Mouse (Mus musculus) liver, embryonic 18 days (tissue): ENCODE measurements around the gene Zfr2. TPM values are rescaled to one million over a fixed set of nuclear protein-coding genes. Genes with fewer than 3 reads are reported as not detected.

ENCODE experiments used
- polyA plus RNA-seq: library from polyadenylated mRNA; depleted of rRNA; stranded (reverse); fragments of >200 nt; gene quantifications from 2 replicates; pipeline ENCODE4 v1.2.3, GENCODE M21; 2012; rRNA removed

Gene Zfr2
- polyA plus RNA-seq, result 1.9 and 2.1 TPM in 2 replicates

DNA sequence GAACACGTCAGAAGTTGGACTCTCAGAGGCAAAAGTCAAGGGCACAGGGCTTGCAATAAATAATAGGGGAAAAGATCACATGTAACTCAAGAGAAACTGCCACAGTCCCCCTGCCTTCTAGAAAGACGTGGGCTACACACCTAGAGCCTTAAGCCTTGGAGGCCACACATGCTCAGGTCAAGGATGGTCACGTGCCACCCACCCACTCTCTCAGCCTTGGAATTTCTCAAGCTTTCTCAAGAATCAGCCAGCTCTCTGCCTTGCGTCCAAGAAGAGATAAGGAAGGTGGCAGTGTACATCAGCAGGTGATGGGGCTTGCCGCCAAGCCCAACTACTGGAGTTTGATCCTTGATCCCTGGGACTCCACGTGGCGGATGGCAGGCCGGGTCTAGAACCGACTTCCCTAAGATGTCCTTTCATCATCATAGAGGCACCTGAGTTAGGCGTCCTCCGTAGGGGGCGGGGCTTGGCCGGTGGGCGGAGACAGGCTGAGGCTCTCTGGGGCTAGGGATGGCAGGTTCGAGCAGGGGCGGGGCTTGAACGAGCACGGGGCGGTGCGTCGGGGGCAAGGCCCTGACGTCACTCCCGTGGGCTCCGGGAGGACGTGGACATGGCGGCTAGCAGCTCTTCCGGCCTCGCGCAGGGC lies at the start of gene Zfr2:
Gene Zfr2 (plus strand): TSS at position 576 of the 646 bp plus-strand sequence.

DNA sequence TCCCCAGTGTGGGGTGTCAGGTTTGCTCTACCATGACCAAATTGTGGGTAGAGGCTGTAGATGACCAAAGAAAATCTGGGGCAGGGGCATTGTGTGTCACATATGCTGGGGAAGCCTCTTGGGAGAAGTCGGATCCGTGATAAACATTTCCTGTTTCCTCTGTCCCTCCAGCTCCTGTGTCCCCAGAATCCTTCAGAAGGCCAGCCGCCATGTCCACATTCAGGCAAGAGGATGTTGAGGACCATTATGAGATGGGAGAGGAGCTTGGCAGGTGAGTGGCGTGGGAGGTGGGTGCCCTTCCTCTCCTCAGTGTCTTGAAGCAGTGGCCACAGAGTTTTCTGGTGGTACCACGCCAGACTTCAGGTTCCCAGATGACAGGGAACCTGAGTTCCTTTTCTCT lies 49.1 kb upstream of the Zfr2 start, which contains the start of gene 4930442H23Rik:
Gene 4930442H23Rik (minus strand): TSS at position 45 of the 400 bp plus-strand sequence.

DNA sequence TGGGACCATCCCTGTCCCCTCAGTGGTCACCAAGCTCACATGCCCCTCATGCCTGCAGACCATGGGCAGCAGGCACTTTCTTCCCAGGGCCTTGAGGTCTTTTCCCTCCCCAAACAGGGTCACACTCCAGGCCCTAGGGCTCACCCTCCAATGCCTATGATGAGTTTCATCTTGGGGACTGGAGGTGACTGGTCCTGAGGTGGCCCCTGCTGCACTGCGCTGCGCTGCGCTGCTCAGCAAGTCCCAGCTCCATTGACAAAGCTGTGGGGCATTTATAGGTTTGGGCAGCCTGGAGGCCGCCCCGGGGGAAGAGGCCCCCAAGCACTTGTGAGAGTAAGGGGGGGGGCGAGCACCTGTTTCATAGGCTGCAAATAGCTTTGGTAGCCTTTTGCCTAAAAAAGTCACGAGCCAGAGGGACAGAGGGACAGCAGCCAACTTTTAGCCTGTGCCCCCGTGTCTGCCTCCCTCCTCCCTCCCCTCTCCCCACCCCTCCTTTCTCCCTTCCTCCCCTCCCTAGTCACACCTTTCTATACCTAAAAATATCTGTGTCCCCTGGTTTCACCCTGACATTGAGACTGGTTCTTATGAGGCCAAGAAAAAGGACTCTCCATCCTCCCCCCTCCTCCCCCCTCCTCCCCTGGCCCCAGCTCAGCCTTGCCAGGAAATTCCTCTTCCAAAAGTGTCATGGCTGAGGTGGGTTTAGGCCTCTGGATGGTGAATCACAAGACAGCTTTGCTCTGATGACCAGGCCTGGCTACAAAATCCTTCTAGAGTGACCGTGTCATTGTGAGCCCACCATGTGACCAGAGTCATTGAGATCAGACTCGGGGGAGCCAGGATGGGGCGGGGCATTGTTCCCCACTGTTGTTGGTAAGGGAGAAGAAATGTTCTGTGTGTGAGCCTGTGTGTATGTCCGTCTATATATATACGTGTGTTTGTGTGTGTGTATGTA lies 30.9 kb upstream of the Zfr2 start, which contains the start of gene Nmrk2:
Gene Nmrk2 (minus strand): TSS at position 245 of the 952 bp plus-strand sequence.

DNA sequence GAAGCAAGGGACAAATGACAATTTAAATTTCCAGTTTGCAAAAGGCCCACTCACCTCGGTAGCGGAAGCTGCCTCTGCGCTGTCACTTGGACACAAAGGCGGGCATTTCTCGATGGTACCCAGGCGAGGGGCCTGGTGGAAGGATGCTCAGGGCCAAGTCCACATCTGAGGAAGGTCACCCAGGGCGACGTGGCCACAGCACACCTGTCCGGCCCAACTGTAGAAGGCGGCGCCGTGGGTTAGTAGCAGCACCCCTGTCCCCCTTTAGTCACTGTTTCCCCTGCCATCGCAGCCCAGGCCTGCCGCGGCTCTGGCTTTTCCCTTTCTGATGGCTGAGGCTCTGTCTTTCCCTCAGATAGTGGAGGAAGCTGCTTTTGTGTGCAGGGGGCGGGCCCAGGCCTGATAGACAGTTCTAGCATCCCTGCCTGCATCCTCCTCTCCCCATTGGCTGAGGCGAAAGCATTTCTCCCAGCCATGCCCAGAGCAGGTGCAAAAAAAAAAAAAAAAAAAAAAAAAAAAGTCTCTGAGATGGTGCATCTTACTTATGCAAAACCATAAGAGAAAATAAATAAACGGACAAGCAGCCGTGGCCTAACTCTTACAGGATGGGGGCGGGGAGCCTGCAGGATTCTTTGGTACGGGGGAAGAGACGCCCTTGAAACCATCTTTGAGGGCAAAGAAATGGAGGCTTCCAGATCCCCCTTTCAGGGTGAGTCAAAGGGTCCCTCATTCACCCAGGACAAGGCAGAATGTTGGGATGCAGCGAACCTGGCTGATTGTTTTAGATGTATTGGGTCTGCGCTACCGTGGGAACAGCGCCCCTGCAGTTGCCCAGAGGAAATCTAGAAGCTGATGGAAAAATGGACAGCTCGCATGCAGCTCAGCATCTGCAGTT lies 2.3 kb upstream of the Zfr2 start, which contains the start of gene Atcay:
Gene Atcay (minus strand): TSS at position 396 of the 895 bp plus-strand sequence.

DNA sequence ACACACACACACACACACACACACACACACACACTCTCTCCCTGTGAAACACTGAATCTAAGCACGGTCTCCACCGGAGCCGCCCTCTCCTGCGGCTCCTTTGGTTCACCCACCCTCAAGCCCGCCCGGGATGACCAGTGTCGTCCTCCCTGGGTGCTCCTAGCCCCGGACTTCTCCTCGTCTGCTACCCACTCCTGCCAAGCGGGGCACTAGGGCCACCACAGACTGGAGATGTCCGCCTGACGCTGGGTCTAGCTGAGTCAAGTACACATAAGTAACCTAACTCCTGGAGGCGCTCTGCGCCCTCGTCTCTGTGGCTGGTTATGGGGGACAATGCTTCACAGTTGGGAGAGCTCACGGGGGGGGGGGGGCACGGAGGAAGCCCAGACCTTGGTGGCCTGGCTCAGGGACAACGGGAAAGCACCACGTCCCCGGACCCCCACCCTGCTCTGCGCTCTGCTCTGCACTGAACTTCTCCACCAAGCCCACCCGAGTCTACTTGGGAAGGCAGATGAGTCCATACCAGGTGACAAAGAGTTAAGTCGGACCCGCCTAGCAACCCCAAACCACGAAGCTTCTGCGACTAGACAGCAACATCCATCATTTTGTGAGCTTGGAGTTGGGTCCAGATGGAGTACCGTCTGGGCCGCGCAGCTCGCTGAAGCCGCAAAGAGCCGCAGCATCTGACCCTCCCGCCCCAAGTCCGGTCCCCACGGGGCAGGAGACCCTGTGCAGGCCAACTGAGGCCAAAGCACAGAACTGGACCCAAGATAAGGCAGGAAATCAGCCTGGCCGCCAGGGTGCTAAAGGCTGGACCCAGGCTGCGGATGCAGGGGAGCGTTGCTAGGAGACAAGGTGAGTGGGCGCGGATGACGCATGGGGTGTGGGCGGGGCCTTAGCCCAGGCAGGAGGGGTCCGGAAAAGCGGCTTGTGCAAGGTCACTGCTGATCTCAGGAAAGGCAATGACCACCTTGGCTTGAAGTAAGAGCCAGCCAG lies 19.8 kb downstream of the Zfr2 start, which contains the start of gene Matk:
Gene Matk (plus strand): TSS at position 512 of the 996 bp plus-strand sequence.

DNA sequence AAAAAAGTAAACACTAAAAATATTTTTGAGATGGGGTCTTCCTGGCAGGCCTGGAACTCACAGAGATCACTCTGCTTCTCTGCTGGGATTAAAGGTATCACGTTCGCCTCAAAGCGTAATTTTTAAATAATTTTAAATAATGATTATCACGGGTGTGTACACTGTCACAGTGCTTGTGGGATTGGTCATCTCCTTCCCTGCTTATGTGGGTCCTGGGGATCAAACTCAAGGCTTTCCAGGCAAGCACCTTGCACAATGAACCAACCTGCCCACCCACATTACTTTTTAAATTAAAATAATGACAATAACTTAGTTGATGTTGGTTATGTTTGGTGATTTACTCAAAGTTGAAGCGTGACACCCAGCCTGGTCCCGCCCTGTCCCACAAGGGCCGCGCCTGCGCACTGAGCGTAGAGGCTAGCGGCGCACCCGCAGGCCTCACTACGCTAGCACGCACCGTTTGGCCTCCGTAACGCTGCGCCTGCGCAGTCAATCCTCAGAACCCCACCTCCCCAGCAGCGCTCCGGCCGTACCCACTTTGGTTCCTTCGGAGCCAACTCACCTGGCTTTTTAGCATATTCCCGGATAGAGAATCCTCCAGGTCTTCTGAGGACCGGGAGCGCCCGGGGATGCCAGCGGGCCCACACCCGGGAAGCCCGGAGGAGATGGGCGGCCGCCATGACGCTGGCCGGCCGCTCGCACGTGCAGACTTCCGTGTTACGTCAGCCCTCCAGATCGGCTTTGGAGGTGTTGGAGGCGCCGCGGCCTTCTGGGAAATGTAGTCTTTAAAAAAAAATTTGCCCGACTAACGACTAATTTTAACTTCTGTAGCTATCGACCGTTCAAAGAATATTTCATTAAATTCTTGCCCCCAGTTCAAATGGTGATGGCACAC lies 33.5 kb downstream of the Zfr2 start, which contains the start of the genes Mrpl54 and Apba3:
Gene Mrpl54 (minus strand): TSS at position 724 of the 895 bp plus-strand sequence.
Gene Apba3 (plus strand): TSS at position 750 of the 895 bp plus-strand sequence.

DNA sequence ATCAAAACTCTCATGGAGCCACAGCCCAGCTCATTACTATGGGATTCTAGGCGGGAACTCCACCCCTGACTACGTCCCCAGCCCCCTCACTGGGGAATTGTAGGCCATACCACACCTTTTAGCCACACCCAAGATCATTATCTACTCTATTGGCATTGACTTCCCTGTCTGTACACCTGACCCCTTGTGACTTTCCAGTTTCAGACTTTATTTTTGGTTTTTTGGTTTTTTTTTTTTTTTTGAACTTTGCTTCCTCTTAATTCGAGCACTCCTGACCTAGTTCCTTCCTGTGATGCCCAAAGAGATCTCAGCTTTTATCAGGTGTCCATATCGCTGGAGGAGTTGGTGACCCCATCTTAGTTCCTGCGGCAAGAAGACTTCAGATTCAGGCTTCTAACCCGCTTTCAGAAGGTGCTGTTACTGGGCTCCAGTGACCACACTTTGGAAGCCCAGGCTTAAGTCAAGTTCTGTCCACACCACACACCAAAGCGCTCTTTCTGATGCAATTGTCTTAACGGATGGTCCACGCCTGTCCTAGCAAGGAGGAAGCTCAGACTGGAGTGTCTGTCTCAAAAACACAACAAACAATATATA lies 58.7 kb downstream of the Zfr2 start, which contains the start of gene Tjp3:
Gene Tjp3 (minus strand): TSS at position 71 of the 594 bp plus-strand sequence.

DNA sequence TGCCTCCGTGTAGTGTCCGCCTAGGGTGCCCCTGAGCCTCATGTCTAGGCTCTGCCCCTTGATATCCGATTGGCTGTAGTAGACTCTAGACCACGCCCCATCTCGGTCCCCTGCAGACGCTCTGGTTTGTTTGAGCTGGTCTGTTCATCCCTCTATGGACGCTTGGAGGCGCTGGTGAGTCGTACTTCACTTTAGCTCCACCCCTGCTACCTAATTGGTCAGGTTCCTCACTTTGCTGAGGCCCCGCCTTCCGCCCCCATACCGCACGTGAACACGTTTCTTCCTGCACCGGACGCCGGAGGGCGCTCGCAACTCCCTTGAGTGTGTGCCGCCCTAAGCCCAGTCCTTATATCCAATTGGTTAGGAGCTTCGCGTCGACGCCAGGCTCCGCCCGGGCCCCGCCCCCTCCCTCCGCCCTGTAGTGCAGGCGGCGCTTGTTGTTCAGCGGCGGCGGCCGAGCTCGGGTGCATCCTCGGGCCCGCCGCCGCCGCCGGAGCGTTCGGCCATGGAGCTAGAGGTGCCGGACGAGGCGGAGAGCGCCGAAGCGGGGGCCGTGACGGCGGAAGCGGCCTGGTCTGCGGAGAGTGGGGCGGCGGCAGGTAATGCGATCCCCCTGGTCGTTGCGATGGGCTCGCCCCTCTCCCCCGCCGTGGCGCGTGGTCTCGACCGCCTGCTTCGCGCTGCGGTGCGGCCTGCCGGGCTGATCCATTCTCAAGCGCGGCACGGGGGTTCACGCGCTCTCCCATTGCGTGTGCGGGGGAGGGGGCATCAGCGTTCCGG lies 59.8 kb downstream of the Zfr2 start, which contains the start of gene Pip5k1c:
Gene Pip5k1c (plus strand): TSS at position 410 of the 780 bp plus-strand sequence.

Other genes with a start within 250 kb of the Zfr2 start
- 0.41 and 0.48 TPM in 2 replicates for gene Gng7, start 218.2 kb upstream of the Zfr2 start, polyA plus RNA-seq
- 0.01 TPM in 1 of 2 replicates, not detected in the other for gene Diras1, start 207.5 kb upstream of the Zfr2 start, polyA plus RNA-seq
- 4.0 and 4.1 TPM in 2 replicates for gene Slc39a3, start 195.7 kb upstream of the Zfr2 start, polyA plus RNA-seq
- gene Sgta, start 173.0 kb upstream of the Zfr2 start, polyA plus RNA-seq, result 45.0 and 50.4 TPM in 2 replicates
- 12.0 and 13.2 TPM in 2 replicates for gene Thop1, start 163.1 kb upstream of the Zfr2 start, polyA plus RNA-seq
- 78.1 and 87.6 TPM in 2 replicates for gene Creb3l3, start 134.3 kb upstream of the Zfr2 start, polyA plus RNA-seq
- gene Map2k2, start 127.2 kb upstream of the Zfr2 start, polyA plus RNA-seq, result 48.8 and 50.9 TPM in 2 replicates
- 8.5 and 8.6 TPM in 2 replicates for gene Zbtb7a, start 97.9 kb upstream of the Zfr2 start, polyA plus RNA-seq
- gene Pias4, start 65.2 kb upstream of the Zfr2 start, polyA plus RNA-seq, result 10.3 and 12.9 TPM in 2 replicates
- 583 and 691 TPM in 2 replicates for gene Eef2, start 56.5 kb upstream of the Zfr2 start, polyA plus RNA-seq
- gene Dapk3, start 50.1 kb upstream of the Zfr2 start, polyA plus RNA-seq, result 16.9 and 18.2 TPM in 2 replicates
- gene 4930442H23Rik, start 49.3 kb upstream of the Zfr2 start, polyA plus RNA-seq, result not detected in 2 replicates
- gene Nmrk2, start 31.1 kb upstream of the Zfr2 start, polyA plus RNA-seq, result not detected in 2 replicates
- 0.01 TPM in 1 of 2 replicates, not detected in the other for gene Atcay, start 2.3 kb upstream of the Zfr2 start, polyA plus RNA-seq
- 1.4 and 1.9 TPM in 2 replicates for gene Matk, start 19.8 kb downstream of the Zfr2 start, polyA plus RNA-seq
- gene Mrpl54, start 33.8 kb downstream of the Zfr2 start, polyA plus RNA-seq, result 44.6 and 45.1 TPM in 2 replicates
- gene Apba3, start 33.8 kb downstream of the Zfr2 start, polyA plus RNA-seq, result 23.2 and 24.9 TPM in 2 replicates
- 0.88 and 1.1 TPM in 2 replicates for gene Tjp3, start 58.4 kb downstream of the Zfr2 start, polyA plus RNA-seq
- 10.3 and 11.9 TPM in 2 replicates for gene Pip5k1c, start 59.8 kb downstream of the Zfr2 start, polyA plus RNA-seq
- 12.9 and 13.4 TPM in 2 replicates for gene Cactin, start 87.9 kb downstream of the Zfr2 start, polyA plus RNA-seq
- 3.1 and 3.4 TPM in 2 replicates for gene Tbxa2r, start 95.6 kb downstream of the Zfr2 start, polyA plus RNA-seq
- 0.02 TPM in 2 replicates for gene Gipc3, start 110.1 kb downstream of the Zfr2 start, polyA plus RNA-seq
- 24.1 and 27.6 TPM in 2 replicates for gene Hmg20b, start 117.3 kb downstream of the Zfr2 start, polyA plus RNA-seq
- 8.7 and 8.9 TPM in 2 replicates for gene Mfsd12, start 124.3 kb downstream of the Zfr2 start, polyA plus RNA-seq
- 0.39 and 1.0 TPM in 2 replicates for gene 4930404N11Rik, start 132.7 kb downstream of the Zfr2 start, polyA plus RNA-seq
- 54.1 and 61.6 TPM in 2 replicates for gene Fzr1, start 145.4 kb downstream of the Zfr2 start, polyA plus RNA-seq
- gene Dohh, start 151.3 kb downstream of the Zfr2 start, polyA plus RNA-seq, result 27.6 and 28.9 TPM in 2 replicates
- 0.58 and 0.75 TPM in 2 replicates for gene Gm48551, start 151.3 kb downstream of the Zfr2 start, polyA plus RNA-seq
- gene Gm48552, start 155.8 kb downstream of the Zfr2 start, polyA plus RNA-seq, result 0.64 and 0.82 TPM in 2 replicates
- gene Smim24, start 159.9 kb downstream of the Zfr2 start, polyA plus RNA-seq, result 2.6 and 3.4 TPM in 2 replicates
- 1.7 and 1.9 TPM in 2 replicates for gene Nfic, start 222.5 kb downstream of the Zfr2 start, polyA plus RNA-seq
- 0.02 and 0.06 TPM in 2 replicates for gene Celf5, start 249.6 kb downstream of the Zfr2 start, polyA plus RNA-seq